Mouse (Mus musculus): ENCODE results near the gene Riox1.

DNA sequence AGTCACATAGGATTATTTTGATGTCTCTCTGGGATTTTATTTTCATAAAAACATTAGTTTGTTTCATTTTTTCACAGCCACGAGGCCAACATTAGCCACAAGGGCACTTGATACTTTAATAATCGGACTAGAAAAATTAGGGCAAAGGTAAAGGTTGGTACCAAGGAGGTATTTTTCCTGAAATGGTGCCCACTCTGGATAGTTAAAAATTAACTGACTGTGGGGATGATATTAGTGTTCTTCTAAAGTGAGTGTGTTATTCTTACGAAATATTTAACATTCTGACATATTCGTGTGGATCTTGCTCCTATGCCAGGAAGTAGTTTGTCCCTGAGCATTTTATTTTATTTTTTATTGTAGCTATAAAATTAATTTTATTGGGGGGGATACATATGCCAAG is 31.2 kb downstream of the Riox1 start:
- no peak for TF ChIP-seq CTCF (IDR thresholded peaks at IDR 0.05; ENCODE audit: borderline replicate concordance, insufficient read depth, low read depth, low read length)
- TF ChIP-seq POLR2A (IDR thresholded peaks at IDR 0.05; ENCODE audit: borderline replicate concordance, insufficient read depth, low read length): no peak

All from cerebellum, adult 2 months (tissue).